Mouse (Mus musculus): Measurements from ENCODE around the gene Gm20708. TPM values are rescaled to one million over a fixed set of nuclear protein-coding genes. Genes with fewer than 3 reads are reported as not detected.
A peak's percentile ranks its signal among the peaks of the same experiment; 100 is the strongest.

Gene Gm20708
- total RNA-seq (2021) = 1 to 10 TPM; 2.7 to 3.5 TPM

DNA sequence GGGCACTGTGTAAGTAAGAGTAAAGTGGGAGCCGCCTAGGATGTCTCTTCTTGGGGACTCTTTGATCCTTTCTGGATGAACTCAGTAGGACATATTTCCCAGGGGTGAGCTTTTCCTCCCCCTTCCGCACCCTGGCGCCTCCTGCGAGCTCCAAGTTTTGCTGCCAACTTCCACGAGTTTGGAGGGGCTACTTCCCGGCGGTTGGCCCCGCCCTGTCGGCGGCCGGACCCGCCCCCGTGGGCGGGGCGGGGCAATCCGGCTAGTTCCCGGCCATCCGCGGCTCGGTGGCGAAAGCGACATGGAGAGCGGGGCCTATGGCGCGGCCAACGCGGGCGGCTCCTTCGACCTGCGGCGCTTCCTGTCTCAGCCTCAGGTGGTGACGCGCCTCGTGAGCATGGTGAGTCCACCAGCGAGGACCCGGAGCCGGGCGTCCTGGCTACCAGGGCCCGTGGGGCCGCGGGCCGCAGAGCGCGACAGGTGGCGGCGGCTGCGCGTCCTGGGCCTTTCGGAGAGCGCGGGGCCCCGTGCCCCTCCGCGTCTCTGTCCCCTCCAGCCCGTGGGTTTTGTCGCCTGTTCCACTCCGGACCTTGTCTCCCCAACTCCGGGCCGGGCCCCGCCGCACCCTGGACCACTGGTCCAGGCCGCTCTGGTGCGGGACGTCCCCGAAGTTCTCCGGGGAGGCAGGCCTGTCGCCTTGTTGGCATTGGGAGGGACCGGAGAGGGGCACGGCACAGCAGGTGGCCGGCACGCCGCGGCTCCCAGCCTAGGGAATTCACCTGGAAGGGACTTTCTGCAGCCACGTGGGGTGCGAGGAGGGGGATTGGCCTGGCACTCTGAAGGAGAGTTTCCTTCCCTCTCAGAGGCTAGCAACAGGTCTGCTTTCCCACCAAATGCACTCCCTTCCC lies at the start of gene Gm20708, which contains the start of gene Syngr2:
Gm20708 (plus strand) TSS at position 262 of the 905 bp plus-strand sequence.
Syngr2 (plus strand) TSS at position 262 of the 905 bp plus-strand sequence.
- DNase-seq = peak; percentile 81

DNA sequence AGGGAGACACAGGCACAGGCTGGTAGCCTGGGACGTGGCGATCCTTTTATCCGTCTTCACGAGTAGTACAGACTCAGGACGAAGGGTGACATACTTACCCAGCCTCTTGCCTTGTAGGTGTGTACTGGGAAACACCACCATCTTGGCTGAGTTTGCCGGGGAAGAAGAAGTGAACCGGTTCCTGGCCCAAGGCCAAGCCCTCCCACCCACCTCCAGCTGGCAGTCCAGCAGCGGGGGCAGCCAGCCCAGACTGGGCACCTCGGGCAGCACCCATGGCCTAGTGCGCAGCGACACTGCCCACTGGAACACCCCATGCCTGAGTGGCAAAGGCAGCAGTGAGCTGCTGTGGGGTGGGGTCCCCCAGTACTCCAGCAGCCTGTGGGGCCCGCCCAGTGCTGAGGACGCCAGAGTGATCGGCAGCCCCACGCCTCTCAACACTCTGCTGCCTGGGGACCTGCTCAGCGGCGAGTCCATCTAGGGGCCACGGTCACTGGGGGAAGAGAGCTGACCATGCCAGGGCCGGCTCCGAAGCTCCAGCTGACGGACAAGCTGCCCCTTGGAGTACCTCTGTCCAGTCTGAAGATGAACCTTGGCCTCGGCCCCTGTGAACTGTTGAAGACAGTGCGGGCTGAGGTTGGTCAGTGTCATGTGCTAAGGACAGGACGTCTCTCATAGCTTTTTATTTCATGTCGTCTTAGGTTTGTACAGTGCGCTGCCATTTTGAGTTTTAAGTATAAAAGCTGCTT lies 48.9 kb upstream of the Gm20708 start:
- DNase-seq = no peak

DNA sequence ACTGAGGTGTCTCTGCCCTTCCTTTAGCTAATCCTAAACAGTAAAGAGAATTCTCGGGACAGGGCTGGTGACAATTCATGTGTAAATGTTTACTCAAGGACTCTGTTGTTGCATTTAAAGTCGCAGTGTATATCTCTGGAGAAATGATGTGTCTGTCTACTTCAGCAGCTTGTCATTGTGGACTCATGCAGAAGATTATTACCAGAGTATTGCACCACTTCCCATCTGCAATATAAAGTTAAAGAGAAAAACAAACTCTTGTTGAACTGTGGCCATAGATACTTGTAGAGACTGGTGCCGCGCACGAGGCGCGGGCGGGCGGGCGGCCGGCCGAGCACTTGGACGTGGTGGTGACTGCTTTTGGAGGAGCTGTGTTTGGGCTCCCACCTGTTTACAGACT lies 47.7 kb upstream of the Gm20708 start:
- DNase-seq = no peak

DNA sequence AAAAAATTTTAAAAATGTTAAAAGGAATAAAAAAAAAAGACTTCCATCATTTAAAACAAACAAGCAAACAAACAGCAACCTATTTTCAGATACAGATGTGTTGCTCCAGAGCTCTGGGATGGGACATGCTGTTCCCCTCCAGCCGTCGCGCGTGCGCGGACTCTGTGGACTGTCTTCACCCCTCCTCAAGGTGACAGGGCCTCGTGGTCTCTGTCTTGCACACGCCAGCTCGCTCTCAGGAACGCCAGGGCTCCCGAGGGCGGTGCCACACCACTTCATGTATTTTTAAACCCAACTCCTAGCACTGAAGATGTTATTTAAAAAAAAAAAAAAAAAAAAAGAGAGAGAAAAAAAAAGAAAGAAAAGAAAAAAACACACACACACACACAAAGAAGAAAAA lies 47.2 kb upstream of the Gm20708 start:
- no peak for DNase-seq

DNA sequence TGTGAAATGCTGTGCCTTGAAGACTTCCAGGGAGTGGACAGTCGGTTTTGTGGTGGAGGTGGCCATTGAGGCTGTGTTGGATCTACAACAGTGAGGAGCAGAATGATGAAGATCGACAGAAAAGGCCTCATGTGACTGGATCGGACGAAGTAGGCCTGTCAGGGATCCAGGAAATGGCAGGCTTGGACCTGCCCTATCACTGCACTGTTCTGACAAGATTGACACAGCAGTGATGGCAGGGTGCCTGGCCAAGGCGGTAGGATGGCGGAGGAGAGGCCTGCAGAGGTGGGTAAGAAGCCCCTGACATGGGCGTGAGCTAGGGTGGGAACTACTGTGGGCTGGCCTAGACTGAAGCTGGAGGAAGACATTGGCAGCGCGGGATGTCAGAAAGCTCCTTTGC lies 45.1 kb upstream of the Gm20708 start:
- DNase-seq = no peak

DNA sequence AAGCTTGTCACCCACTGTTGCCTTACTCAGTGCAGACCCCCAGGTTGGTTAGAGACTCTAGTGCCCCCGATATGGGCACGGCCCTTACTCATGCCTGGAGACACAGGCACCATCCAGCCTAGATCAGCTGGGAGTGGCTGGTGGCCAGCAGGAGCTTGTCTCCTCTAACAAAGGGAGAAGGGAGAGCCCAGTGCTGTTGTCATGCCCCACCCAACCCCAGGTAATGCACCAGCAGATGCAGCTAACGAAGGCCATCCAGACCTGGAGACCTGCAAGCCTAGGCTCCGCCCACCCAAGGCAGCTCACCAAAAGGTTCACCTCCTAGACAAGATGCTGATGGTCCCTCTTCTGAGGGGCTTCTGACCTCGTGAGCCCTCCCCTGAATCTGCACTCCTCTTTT lies 44.1 kb upstream of the Gm20708 start:
- no peak for DNase-seq

DNA sequence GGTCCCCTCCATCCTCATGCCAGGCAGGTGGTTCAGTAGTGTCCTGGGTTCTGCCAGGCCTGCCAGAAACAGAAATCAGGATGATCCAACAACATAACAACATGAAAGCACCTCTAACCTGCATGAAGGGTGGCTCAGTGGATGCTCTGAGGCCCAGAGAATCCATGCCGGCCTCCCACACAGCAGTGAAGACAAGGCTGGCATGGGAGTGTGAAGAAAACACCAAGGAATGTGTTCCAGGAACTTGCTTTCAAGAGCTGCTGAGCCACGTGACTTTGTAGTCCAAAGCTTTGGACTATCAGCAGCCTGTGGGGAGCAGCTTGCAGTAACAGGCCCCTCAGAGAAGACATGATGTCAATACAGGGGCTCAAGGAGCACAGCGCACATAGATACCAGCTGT lies 43.2 kb upstream of the Gm20708 start:
- DNase-seq = no peak

DNA sequence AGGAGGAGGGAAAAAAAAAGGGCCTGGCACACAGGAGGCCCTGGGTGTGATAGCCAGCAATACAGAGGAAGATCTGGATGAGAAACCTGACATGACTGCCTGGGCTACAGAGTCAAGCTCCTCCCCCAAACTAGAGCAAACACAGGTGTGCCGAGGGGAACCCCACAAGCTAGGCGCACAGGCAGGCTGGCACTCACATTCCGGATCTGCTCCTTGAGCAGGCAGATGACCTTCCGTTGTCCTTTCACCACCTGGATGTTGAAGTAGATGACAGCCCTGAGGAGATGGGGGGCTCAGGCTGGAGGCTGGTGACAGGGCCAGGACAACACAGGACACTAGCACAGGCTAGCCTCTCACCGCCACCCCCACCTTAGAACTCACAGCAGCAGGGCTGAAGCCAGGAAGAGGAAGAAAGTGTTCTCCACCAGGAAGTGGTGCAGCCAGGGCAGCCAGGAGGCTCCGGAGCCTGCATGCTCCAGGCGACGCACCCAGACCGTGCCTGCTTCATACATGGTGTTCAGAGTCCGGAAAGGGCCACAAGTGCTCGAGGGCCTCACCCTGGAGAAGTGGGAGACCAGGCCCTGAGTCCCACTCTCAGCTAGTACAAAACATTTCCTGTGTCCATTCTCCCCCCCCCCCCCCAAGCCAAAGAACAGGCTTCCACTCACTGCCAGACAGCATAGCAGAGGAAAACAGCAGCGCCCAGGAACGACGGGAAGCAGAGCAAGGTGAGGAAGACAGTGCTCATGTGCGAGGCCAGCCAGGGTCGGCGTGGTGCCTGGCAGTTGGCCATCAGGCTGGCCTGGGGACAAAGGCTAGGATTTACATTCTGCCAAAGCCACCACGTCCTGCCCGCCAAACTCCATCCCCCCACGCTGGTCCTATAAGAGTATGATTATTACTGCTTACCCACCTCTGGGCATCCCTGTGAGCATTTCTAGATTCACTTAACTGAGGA lies 40.5 kb upstream of the Gm20708 start:
- no peak for DNase-seq

DNA sequence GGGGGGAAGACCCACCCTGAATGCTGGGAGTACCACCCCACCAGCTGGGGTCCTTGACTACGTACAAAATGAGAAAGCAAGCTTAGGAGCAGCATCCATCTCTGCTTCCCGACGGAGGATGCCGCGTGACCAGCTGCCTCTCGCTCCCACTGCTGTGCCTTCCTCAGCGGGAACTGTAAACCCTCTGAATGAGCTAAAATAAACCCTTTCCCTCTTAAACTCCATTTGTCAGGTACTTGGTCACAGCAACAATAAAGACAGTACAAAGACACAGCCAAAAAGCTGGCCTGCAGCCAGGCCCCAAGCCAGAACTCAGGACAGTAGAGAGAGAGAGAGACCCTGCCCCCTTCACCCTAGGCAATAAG lies 39.8 kb upstream of the Gm20708 start:
- DNase-seq = no peak

DNA sequence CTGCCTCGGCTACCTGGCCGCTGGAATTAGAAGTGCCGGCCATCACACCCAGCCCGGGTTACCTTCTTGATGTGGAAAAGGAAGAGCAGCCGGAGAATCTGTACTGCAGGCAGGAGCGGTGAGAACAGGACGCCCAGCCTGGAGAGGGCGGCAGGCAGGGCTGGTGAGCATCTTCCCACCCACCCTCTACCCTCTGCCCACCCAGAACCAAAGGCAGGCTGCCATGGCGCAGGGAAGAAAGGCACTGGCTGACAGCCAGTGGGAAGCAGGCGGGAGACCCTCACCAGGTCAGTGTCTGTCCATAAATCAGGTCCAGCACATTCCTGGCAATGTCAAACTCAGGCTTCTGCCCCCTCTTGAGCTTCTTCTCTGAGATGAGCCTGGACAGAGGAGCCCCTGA lies 39.1 kb upstream of the Gm20708 start:
- no peak for DNase-seq

DNA sequence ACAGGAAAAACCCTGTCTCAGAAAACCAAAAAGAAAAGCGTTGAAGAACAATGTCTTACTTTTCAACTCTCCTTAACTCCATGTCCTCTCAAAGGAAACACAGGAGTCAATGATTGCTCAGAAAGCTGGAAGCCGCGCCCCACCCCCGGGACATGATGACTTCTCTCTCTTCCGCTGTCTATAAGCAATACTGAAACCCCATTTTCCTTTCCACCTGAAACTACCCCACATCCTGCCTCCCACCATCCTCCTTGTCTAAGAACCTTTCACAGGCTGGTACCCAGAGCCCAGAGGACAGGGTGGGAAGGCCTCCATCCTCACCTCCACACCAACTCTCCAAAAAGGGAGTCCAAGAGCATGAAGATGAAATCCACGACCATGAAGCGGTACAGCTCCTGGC lies 37.1 kb upstream of the Gm20708 start:
- no peak for DNase-seq

DNA sequence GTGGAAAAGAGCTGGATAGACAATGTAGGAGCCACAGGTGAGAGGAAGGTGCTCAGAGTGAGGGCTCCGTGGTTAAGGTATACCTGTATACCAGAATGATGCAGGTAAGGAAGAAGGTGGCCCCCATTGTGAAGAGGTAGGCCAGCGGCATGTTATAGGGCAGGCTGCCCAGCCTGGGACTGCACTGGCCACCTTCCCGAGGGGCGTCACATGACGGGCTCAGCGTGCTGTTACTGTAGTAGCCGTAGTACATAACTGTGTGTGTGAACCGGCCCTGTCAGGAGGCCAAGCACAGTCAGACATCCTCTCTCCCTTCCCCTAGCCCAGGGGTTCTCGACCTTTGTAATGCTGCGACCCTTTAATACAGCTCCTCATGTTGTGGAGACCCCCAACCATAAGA lies 34.5 kb upstream of the Gm20708 start:
- no peak for DNase-seq

DNA sequence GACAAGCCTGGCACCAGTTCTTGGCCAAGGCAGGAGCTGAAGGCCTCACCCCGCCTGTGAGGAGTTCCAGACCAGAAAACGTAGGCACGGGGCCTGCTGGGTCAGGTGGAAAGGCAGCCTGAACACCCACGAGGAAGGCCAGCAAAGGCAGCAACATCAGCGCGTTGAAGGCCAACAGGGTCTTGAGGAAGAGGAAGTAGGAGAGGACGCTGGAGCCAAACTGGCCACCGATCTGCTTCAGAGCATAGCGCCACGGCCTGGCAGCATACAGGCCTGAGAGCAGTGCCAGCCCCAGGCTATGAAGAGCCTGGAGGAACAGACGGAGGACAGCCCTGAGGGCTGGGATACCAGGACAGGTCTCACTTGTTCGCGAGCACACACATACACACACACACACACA lies 33.9 kb upstream of the Gm20708 start:
- DNase-seq = no peak

DNA sequence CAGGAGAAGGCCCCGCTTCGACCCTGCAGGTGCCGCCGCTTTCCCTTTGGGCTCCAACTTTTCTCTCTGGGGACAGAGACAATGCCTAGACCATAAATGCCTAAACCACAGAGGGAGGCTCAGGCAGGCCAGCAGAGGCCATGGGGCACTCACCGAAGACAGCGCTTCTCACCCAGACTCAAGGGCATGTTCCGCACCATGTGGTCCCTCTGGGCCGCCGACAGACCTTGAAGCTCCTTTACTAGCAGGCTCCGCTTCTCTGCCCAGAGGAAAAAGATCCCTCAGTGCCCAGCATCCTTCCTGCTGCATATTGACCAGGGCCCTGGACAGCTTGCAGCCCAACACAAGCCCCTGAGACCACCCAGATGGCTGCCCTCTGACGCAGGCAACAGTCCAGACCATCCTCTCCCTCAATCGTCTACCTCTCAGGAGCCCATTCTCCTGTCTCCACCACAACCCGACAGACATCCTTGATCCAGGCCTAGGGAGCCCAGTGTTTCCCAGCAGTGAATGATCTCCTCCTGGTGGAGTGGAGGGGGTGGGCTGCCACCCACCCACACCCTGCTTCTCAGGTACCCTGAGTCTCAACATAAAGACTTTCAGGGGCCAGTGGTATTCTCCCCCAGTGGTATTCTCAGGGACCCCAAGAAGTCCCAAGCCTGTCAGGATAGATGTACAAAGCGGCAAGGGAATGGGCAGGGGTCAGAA lies 33.2 kb upstream of the Gm20708 start:
- DNase-seq = no peak

DNA sequence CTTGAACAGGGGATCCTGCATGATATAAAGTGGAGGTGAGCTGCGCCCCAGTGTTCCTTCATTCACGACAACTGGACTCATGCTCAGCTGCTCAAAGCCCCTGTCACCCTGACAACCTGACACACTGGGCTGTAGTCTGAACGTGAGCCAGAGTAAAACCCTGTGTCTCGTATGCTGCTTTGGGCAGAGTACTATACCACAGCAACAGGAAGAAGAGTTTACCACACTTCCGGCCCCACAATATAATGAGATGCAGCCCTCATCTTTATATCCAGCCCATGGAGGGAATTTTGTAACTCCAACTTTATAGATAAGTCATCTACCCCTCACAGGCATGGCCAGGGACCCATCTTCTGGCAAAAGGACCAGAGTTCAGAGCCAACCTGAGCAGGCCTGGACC lies 32.4 kb upstream of the Gm20708 start:
- DNase-seq = no peak

DNA sequence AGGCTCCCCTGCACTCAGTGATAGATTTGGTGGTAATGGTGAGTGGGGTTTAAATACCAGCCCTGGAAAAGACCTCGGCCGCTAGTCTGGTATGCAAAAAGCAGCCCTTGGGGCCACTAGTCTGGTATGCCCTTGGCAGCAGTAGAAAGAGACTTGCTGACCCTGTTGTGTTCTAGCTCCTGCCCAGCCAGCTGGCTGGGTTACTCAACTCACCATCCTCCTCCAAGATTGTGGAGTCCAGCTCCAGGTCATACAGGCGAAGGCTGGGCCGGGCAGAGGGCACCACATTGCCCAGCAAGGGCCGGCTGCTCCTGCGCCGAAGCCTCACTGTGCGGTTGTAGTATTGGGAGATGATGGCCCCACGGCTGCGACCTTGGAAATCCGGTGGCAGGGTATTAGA lies 31.4 kb upstream of the Gm20708 start:
- no peak for DNase-seq

DNA sequence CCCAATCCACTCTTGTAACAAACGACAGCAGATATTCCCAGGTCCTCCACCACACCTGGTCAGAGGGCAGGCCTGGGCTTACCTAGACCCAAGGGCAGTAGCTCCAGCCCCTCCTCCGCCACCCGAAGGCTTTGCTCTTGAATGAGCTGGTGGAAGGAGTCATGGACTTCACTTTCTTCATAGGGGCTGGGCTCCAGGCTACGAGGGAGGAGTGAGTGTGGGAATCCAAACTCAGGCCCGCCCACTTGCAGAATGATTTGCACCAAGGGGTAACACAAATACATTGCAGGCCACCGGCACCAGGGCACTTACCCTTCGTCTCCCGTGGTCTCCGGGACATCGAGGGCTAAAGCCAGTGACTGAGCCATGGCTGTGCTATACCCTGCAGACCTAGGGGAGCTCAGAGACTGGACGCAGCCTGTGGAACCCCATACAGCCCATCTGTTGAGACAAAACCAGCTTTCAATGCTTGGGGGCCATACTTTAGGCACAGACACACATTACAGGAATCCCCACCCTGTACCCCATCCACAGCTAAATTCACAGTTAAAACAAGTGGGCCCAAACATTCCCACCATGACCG lies 30.5 kb upstream of the Gm20708 start:
- peak; percentile 54 for DNase-seq

DNA sequence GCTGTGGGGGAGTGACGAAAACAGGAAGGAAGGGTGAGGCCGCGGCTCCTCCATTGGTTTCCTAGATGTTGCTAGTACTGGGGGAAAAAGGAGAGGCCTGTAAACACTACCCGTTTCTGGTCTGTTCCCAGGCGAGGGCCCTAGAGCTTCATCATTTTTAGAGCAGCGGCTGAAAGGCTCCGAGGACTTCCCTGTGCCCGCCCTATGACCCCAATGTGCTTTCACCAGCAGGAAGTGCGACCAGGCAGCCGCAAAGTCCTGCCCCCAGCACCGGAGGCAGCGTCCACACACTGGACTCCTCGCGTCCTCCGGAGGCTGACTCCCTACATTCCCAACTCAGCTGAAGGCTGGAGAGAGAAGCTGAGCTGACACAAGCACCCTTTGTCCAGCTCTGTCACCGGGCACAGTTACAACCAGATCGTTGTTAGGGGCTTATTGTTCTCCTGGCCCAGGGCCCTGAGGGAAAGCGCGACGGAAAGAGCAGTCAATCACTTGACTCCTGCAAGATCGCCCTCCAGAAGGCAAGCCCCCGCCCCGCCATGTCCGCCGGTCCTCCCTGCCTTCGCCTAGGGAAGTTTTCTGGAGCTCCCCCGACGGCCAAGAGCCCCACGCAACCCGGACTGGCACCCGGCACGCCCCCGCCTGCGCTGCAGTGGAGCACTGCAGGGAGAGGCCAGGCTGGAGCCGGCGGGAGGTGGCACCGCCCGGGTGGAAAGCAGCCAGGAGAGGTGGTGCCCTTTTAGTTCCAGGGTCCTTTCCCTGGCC lies 29.9 kb upstream of the Gm20708 start:
- peak; percentile 78 for DNase-seq

DNA sequence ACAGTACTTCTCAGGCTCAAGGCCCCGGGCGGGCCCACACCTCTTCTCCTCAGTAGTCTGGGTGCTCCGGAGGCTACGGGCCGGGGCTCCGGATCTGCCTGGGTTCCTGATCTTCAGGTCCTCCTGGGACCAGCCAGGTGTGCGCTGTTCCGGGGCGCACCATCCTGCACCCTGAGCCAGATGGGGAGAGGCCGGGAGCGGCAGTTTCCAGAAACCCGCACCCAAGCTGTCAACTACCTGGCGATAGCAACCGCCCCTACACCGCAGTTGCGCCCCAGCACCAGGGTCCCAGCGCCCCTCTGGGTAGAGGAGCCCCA lies 29.3 kb upstream of the Gm20708 start:
- no peak for DNase-seq

DNA sequence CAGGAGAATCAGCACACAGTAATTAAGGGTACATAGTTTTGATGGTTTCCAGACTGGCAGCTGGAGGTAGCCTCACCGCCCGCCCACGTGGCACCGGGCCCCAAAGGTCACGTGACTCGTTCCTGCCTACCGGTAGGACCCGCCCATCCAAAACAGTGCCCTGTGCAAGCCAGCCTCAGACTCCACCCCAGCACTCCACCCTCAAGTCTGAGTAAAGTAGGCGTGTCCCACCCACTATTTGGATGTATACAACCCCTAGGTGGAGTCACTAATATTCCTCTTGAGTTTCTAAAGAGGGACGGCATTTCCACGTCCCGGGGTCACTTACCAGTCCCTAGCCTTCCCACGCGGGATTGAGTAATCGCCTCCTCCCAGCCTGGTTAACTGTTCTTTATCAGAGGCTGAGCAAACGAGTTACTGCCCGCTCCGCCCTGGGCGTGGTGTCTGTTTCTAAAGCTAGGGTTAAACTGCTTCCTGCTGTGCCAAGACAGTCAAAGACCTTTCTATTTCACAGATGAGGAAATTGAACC lies 28.8 kb upstream of the Gm20708 start:
- DNase-seq = peak; percentile 90
